Mouse (Mus musculus): ENCODE measurements around the gene Slain2. TPM values are rescaled to one million over a fixed set of nuclear protein-coding genes. Genes with fewer than 3 reads are reported as not detected.

Gene Slain2
- polyA plus RNA-seq, 1 experiment from 2014 or later = 26.7 TPM

DNA sequence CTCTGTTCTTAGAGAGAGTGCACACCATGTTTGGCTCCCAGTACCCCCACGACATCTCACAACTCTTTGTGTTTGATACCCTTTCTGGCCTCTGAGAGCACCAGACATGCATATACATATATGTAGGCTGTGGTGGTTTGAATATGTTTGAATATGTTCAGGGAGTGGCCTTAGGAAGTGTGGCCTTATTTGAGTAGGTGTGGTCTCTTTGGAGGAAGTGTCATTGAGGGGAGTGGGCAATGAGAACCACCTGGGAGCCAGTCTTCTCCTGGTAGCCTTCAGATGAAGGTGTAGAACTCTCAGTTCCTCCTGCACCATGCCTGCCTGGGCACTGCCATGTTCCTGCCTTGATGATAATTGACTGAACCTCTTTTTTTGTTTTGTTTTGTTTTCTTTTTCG lies 25.2 kb downstream of the Slain2 start:
- 95% methylated on average over 2 of the region's 2 CpGs for WGBS
- no peak for ATAC-seq (replicated peaks; ENCODE audit: insufficient number of reproducible peaks, low FRiP score, low TSS enrichment, low read depth)

DNA sequence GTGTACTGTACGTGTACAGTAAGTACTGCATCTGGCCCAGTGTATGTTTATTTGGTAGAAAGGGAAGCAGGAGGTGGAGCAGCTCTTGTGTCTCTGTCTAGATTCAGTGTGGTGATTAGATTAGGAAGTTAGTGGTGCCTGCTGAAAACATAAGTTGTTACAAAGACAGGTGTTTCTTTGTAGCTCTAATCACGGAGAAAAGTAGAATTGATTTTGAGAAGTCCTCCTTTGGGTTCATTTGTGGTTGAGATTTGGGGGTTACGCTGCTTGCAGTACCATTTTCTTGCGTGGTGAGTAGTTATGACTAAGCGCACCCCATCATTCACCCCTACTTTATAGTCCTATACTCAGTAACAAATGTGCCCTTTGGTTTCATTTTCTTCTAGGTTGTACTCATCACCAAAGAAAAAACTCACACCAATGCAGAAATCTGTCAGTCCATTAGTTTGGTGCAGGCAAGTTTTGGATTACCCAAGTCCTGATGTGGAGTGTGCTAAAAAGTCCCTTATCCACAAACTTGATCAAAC lies 26.9 kb downstream of the Slain2 start:
- Histone ChIP-seq H3K27ac (replicated peaks; ENCODE audit: low read depth, low read length) (no peak overlapping the region), H3K36me3 (replicated peaks; ENCODE audit: control insufficient read depth, insufficient read depth, low read depth, low read length) (no peaks in the 10 kb centered on the region), H3K4me2 (ENCODE audit: low read depth, low read length) (no peak overlapping the region), H3K4me1 (ENCODE audit: control insufficient read depth, insufficient read depth, low read length) (no peaks in the 10 kb centered on the region), H3K9ac (replicated peaks; ENCODE audit: low read length) (no peak overlapping the region), H3K4me3 (ENCODE audit: low read depth, low read length) (no peak overlapping the region), H3K9me3 (replicated peaks; ENCODE audit: control insufficient read depth, low read length) (no peaks in the 10 kb centered on the region), H3K27me3 (ENCODE audit: control insufficient read depth, insufficient read depth, low read length) (no peaks in the 10 kb centered on the region)
- DNase-seq (ENCODE audit: low spot score) (no peak), ATAC-seq (replicated peaks; ENCODE audit: insufficient number of reproducible peaks, low FRiP score, low TSS enrichment, low read depth) (no peak)
- WGBS = 89% methylated on average over 5 of the region's 5 CpGs

More for the DNA sequence above, 25.2 kb downstream of the Slain2 start:
- H3K27me3 ChIP-seq (ENCODE audit: control insufficient read depth, insufficient read depth, low read length) = no peaks in the 10 kb centered on the region
- H3K4me3 ChIP-seq (ENCODE audit: low read depth, low read length) = no peak overlapping the region
- DNase-seq (ENCODE audit: low spot score) = no peak
- no peaks in the 10 kb centered on the region for H3K4me1 ChIP-seq (ENCODE audit: control insufficient read depth, insufficient read depth, low read length)
- no peaks in the 10 kb centered on the region for H3K9me3 ChIP-seq (replicated peaks; ENCODE audit: control insufficient read depth, low read length)
- no peak overlapping the region for H3K9ac ChIP-seq (replicated peaks; ENCODE audit: low read length)
- no peaks in the 10 kb centered on the region for H3K36me3 ChIP-seq (replicated peaks; ENCODE audit: control insufficient read depth, insufficient read depth, low read depth, low read length)
- H3K4me2 ChIP-seq (ENCODE audit: low read depth, low read length) = no peak overlapping the region
- no peak overlapping the region for H3K27ac ChIP-seq (replicated peaks; ENCODE audit: low read depth, low read length)

DNA sequence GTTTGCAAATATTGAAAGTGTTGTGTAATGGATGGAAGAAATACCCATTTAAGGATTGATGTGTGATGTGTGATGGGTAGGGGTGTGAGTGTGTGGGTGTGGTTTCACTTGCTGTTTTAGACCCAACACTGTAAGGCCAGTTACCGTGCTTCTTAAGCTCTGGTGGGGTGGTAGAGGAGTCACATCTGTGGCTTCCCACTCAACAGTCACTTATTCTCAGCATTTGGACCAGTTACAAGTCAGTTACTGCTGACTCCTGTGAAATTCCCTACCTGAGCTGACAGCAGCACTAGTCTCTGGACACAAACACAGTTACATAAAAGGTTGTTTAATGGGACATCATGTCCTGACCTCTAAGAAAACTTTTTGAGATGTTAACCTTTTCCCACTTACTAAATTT lies 34.0 kb downstream of the Slain2 start:
- Histone ChIP-seq H3K27me3 (ENCODE audit: control insufficient read depth, insufficient read depth, low read length) (no peaks in the 10 kb centered on the region), H3K4me3 (ENCODE audit: low read depth, low read length) (no peak overlapping the region), H3K9ac (replicated peaks; ENCODE audit: low read length) (no peak overlapping the region), H3K36me3 (replicated peaks; ENCODE audit: control insufficient read depth, insufficient read depth, low read depth, low read length) (no peaks in the 10 kb centered on the region), H3K4me1 (ENCODE audit: control insufficient read depth, insufficient read depth, low read length) (no peaks in the 10 kb centered on the region), H3K9me3 (replicated peaks; ENCODE audit: control insufficient read depth, low read length) (no peaks in the 10 kb centered on the region), H3K4me2 (ENCODE audit: low read depth, low read length) (no peak overlapping the region), H3K27ac (replicated peaks; ENCODE audit: low read depth, low read length) (no peak overlapping the region)
- ATAC-seq (replicated peaks; ENCODE audit: insufficient number of reproducible peaks, low FRiP score, low TSS enrichment, low read depth) (no peak), DNase-seq (ENCODE audit: low spot score) (no peak)
- 92% methylated on average over 1 of the region's 1 CpGs for WGBS

DNA sequence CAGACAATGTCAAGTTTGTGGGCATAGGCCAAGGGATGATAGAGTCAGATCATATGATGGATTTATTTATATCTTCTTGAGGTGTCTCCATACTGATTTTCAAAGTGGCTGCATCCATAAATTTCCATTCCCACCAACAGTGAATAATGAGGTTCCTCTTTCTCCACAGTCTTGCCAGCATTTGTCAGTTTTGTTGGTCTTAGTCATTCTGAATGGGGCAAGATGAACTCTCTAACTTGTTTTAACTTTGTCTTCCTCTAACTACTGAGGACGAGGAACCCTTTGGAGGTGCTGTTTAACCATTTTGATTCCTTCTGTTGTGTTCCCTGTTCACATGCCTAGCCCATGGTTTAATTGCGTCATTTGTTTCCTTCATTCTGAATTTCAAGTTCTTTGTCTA lies 36.1 kb downstream of the Slain2 start:
- DNase-seq (ENCODE audit: low spot score) (no peak), ATAC-seq (replicated peaks; ENCODE audit: insufficient number of reproducible peaks, low FRiP score, low TSS enrichment, low read depth) (no peak)
- no peak overlapping the region for H3K4me2 ChIP-seq (ENCODE audit: low read depth, low read length)
- no peak overlapping the region for H3K9ac ChIP-seq (replicated peaks; ENCODE audit: low read length)
- no peaks in the 10 kb centered on the region for H3K27me3 ChIP-seq (ENCODE audit: control insufficient read depth, insufficient read depth, low read length)
- no peaks in the 10 kb centered on the region for H3K36me3 ChIP-seq (replicated peaks; ENCODE audit: control insufficient read depth, insufficient read depth, low read depth, low read length)
- H3K9me3 ChIP-seq (replicated peaks; ENCODE audit: control insufficient read depth, low read length) = no peaks in the 10 kb centered on the region
- no peaks in the 10 kb centered on the region for H3K4me1 ChIP-seq (ENCODE audit: control insufficient read depth, insufficient read depth, low read length)
- no peak overlapping the region for H3K27ac ChIP-seq (replicated peaks; ENCODE audit: low read depth, low read length)
- no peak overlapping the region for H3K4me3 ChIP-seq (ENCODE audit: low read depth, low read length)
- 92% methylated on average over 2 of the region's 2 CpGs for WGBS

DNA sequence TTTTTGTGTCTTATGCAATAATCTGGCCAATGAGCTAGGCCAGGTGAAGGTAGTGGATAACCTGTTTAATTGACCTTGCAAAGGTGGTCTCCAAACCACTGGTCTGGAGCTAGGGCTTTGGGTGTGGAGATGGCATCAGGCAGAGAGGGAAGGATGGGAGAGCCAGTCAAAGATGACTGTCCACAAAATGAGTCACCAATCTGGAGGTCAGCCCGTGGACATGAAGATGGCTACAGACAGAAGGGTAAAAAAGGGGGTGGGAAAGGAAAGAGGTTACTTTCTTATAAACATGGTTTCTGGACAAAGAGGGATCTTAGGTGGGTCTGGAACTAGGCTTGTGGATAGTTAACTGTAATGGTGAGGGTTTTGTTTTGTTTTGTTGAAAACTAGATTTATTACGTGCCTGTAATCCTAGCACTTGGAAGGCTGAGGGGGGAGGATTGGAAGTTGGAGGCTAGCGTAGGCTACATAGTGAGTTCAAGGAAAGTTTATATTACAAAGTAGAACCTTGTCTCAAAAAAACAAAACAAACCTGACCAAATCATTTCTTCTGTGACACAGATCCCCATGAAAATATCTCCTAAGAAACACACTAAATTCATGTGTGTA lies 40.0 kb downstream of the Slain2 start:
- WGBS = 72% methylated on average over 3 of the region's 3 CpGs
- H3K4me2 ChIP-seq (ENCODE audit: low read depth, low read length) = no peak overlapping the region
- H3K36me3 ChIP-seq (replicated peaks; ENCODE audit: control insufficient read depth, insufficient read depth, low read depth, low read length) = no peaks in the 10 kb centered on the region
- DNase-seq (ENCODE audit: low spot score) = no peak
- no peaks in the 10 kb centered on the region for H3K4me1 ChIP-seq (ENCODE audit: control insufficient read depth, insufficient read depth, low read length)
- no peak overlapping the region for H3K4me3 ChIP-seq (ENCODE audit: low read depth, low read length)
- no peaks in the 10 kb centered on the region for H3K27me3 ChIP-seq (ENCODE audit: control insufficient read depth, insufficient read depth, low read length)
- no peaks in the 10 kb centered on the region for H3K9me3 ChIP-seq (replicated peaks; ENCODE audit: control insufficient read depth, low read length)
- H3K27ac ChIP-seq (replicated peaks; ENCODE audit: low read depth, low read length) = no peak overlapping the region
- no peak for ATAC-seq (replicated peaks; ENCODE audit: insufficient number of reproducible peaks, low FRiP score, low TSS enrichment, low read depth)
- H3K9ac ChIP-seq (replicated peaks; ENCODE audit: low read length) = no peak overlapping the region

DNA sequence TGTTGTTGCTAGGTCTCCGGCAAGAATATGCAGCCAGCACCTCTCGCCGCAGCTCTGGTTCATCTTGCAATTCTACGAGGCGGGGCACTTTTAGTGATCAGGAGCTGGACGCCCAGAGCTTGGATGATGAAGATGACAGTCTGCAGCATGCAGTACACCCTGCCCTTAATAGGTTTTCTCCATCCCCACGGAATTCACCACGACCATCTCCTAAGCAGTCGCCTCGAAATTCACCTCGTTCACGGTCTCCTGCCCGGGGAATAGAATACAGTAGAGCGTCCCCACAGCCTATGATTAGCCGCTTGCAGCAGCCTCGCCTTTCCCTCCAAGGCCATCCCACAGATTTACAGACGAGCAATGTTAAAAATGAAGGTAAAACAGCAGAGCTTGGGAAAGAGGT lies 43.2 kb downstream of the Slain2 start:
- WGBS = 95% methylated on average over 17 of the region's 17 CpGs
- Histone ChIP-seq H3K9me3 (replicated peaks; ENCODE audit: control insufficient read depth, low read length) (no peaks in the 10 kb centered on the region), H3K27ac (replicated peaks; ENCODE audit: low read depth, low read length) (no peak overlapping the region), H3K4me2 (ENCODE audit: low read depth, low read length) (no peak overlapping the region), H3K4me1 (ENCODE audit: control insufficient read depth, insufficient read depth, low read length) (no peaks in the 10 kb centered on the region), H3K4me3 (ENCODE audit: low read depth, low read length) (no peak overlapping the region), H3K27me3 (ENCODE audit: control insufficient read depth, insufficient read depth, low read length) (no peaks in the 10 kb centered on the region), H3K36me3 (replicated peaks; ENCODE audit: control insufficient read depth, insufficient read depth, low read depth, low read length) (no peaks in the 10 kb centered on the region), H3K9ac (replicated peaks; ENCODE audit: low read length) (no peak overlapping the region)
- ATAC-seq (replicated peaks; ENCODE audit: insufficient number of reproducible peaks, low FRiP score, low TSS enrichment, low read depth) (no peak), DNase-seq (ENCODE audit: low spot score) (no peak)

DNA sequence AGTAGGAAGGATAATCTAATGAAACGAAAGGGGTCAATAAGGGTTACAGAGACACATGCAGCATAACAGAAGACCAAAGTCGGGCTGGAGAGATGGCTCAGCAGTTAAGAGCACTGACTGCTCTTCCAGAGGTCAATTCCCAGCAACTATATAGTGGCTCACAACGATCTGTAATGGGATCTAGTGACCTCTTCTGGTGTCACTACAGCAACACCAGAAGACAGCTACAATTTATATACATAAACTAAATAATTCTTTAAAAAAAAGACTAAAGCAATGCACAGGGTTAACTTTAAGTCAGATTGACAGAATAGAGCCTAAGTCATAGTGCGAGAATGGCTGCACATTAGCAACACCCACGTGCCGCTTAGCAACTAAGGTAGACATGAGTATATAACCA lies 46.0 kb downstream of the Slain2 start:
- 83% methylated on average over 6 of the region's 6 CpGs for WGBS
- H3K9me3 ChIP-seq (replicated peaks; ENCODE audit: control insufficient read depth, low read length) = no peaks in the 10 kb centered on the region

DNA sequence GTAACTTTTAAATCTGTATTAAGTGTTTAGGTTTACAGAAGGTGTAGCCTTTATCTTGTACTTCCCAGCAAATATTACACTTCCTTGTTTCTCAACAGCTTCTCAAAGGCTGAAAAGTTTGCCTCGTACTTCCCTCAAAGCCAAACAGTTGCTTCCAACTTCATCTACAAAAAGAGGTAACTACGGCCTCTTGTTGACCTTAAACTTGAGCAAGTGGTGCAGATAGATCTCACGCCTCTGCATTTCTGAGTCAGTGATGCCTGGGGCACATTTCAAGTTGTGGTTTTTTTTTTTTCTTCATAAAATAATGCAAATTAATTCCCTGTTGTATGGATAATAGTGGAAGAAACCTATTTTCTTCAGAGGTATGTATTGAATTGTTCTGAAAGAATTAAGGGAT lies 51.6 kb downstream of the Slain2 start:
- WGBS = 90% methylated on average over 3 of the region's 3 CpGs
- H3K36me3 ChIP-seq (replicated peaks; ENCODE audit: control insufficient read depth, insufficient read depth, low read depth, low read length) = peaks cover 3% of the 10 kb centered on the region; the same call in 1 of the 2 replicates
- DNase-seq (ENCODE audit: low spot score) = no peak
- no peaks in the 10 kb centered on the region for H3K4me1 ChIP-seq (ENCODE audit: control insufficient read depth, insufficient read depth, low read length)
- H3K27me3 ChIP-seq (ENCODE audit: control insufficient read depth, insufficient read depth, low read length) = no peaks in the 10 kb centered on the region
- no peak overlapping the region for H3K4me2 ChIP-seq (ENCODE audit: low read depth, low read length)
- no peak for ATAC-seq (replicated peaks; ENCODE audit: insufficient number of reproducible peaks, low FRiP score, low TSS enrichment, low read depth)
- no peak overlapping the region for H3K9ac ChIP-seq (replicated peaks; ENCODE audit: low read length)
- no peak overlapping the region for H3K27ac ChIP-seq (replicated peaks; ENCODE audit: low read depth, low read length)
- no peaks in the 10 kb centered on the region for H3K9me3 ChIP-seq (replicated peaks; ENCODE audit: control insufficient read depth, low read length)
- H3K4me3 ChIP-seq (ENCODE audit: low read depth, low read length) = no peak overlapping the region

More for the DNA sequence above, 46.0 kb downstream of the Slain2 start:
- no peak overlapping the region for H3K4me3 ChIP-seq (ENCODE audit: low read depth, low read length)
- H3K27me3 ChIP-seq (ENCODE audit: control insufficient read depth, insufficient read depth, low read length) = no peaks in the 10 kb centered on the region
- no peak overlapping the region for H3K27ac ChIP-seq (replicated peaks; ENCODE audit: low read depth, low read length)
- ATAC-seq (replicated peaks; ENCODE audit: insufficient number of reproducible peaks, low FRiP score, low TSS enrichment, low read depth) = no peak
- no peak for DNase-seq (ENCODE audit: low spot score)
- H3K9ac ChIP-seq (replicated peaks; ENCODE audit: low read length) = no peak overlapping the region
- no peaks in the 10 kb centered on the region for H3K36me3 ChIP-seq (replicated peaks; ENCODE audit: control insufficient read depth, insufficient read depth, low read depth, low read length)
- no peak overlapping the region for H3K4me2 ChIP-seq (ENCODE audit: low read depth, low read length)
- no peaks in the 10 kb centered on the region for H3K4me1 ChIP-seq (ENCODE audit: control insufficient read depth, insufficient read depth, low read length)

All from embryonic facial prominence, embryonic 11.5 days (tissue).